15 mouse cellular contexts compared by ENCODE assay signal in the genomic region with DNA sequence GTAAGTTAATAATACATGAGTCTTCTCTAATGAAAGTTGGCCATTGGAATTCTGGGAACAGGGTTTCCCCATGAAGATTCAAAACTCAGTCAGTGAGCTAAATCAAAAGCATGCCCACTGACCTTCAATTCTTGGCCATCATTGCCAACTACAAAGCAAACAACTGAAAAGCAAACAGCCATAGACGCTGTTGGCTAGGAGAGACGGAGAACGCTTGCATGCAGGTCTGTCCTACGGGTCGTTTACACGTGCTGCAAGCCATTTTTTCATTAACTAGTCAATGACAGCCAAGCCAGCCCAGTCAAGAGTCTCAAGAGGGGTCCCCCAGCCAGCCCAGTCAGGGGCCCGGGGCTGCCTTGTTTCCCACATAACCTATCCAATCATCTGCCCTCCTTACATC. TPM values are rescaled to one million over a fixed set of nuclear protein-coding genes. Genes with fewer than 3 reads are reported as not detected.
DNase-seq lines count a peak whose midpoint lies in the region; ATAC-seq and TF ChIP-seq lines count a peak whose summit lies in the region.
"Had no signal": no experiment of that assay in that cellular context is flagged by ENCODE, and none has a peak within 500 bp of the region (broad histone marks: within the 10 kb centered on the region; RNA-seq: fewer than 3 reads in every experiment).

No protein-coding gene starts in this region.

- intact Hi-C loops in heart, postnatal 25 days (cut with DNase I), result no loop called here

- H3K9me3 ChIP-seq in embryonic facial prominence, embryonic 14.5 days (ENCODE audit: control insufficient read depth, low read length), result peaks cover 4% of the 10 kb centered on the region
- peaks cover 3% of the 10 kb centered on the region; the same call in 1 of the 2 replicates for H3K9me3 ChIP-seq in embryonic facial prominence, embryonic 10.5 days
- peaks cover 2% of the 10 kb centered on the region for H3K9me3 ChIP-seq in heart, embryonic 16.5 days (replicated peaks; ENCODE audit: control insufficient read depth, low read length)
- no peaks in the 10 kb centered on the region for H3K9me3 ChIP-seq in liver, postnatal 0 days (ENCODE audit: low read length)
- H3K9me3 ChIP-seq in liver, embryonic 11.5 days (ENCODE audit: control insufficient read depth, low read length), result no peaks in the 10 kb centered on the region
- no peaks in the 10 kb centered on the region for H3K9me3 ChIP-seq in embryonic facial prominence, embryonic 15.5 days (replicated peaks)
- H3K9me3 ChIP-seq: liver, embryonic 12.5 days had no signal

- H3K36me3 ChIP-seq in embryonic facial prominence, embryonic 14.5 days (ENCODE audit: control insufficient read depth, insufficient read depth, low read length), result no peaks in the 10 kb centered on the region
- H3K36me3 ChIP-seq in embryonic facial prominence, embryonic 10.5 days (replicated peaks), result no peaks in the 10 kb centered on the region
- no peaks in the 10 kb centered on the region for H3K36me3 ChIP-seq in heart, embryonic 16.5 days (ENCODE audit: control insufficient read depth, insufficient read depth)
- H3K36me3 ChIP-seq in liver, postnatal 0 days (replicated peaks; ENCODE audit: insufficient read depth, low read length), result no peaks in the 10 kb centered on the region
- no peaks in the 10 kb centered on the region for H3K36me3 ChIP-seq in liver, embryonic 11.5 days (ENCODE audit: control insufficient read depth, insufficient read depth, low read length)
- H3K36me3 ChIP-seq in embryonic facial prominence, embryonic 15.5 days, result no peaks in the 10 kb centered on the region
- H3K36me3 ChIP-seq: forebrain, embryonic 12.5 days; hindbrain, embryonic 13.5 days; liver, embryonic 12.5 days had no signal

- no peak for DNase-seq in embryonic facial prominence, embryonic 14.5 days (ENCODE audit: low spot score)
- DNase-seq in embryonic facial prominence, embryonic 10.5 days (ENCODE audit: low spot score), result no peak
- DNase-seq in heart, postnatal 25 days (ENCODE audit: low spot score), result no peak
- DNase-seq in liver, postnatal 0 days, result peak; percentile 21
- DNase-seq in liver, embryonic 11.5 days (ENCODE audit: low spot score), result no peak
- DNase-seq in thymus, postnatal 10 days (ENCODE audit: low spot score in 2 of 2), result no peak
- DNase-seq: cerebellum, adult 9-10 months; layer of hippocampus, postnatal 36 days had no signal

- H3K4me1 ChIP-seq in embryonic facial prominence, embryonic 14.5 days (ENCODE audit: control insufficient read depth, insufficient read depth, low read length), result peaks cover 18% of the 10 kb centered on the region
- peaks cover 24% of the 10 kb centered on the region for H3K4me1 ChIP-seq in embryonic facial prominence, embryonic 10.5 days
- H3K4me1 ChIP-seq in heart, embryonic 16.5 days (ENCODE audit: control insufficient read depth, insufficient read depth, low read length), result peaks cover 28% of the 10 kb centered on the region
- peaks cover 6% of the 10 kb centered on the region; the same call in 1 of the 2 replicates for H3K4me1 ChIP-seq in liver, postnatal 0 days (ENCODE audit: insufficient read depth)
- 0 out of 2 replicates have a peak, but pooled peaks cover 3% of the 10 kb centered on the region for H3K4me1 ChIP-seq in liver, embryonic 11.5 days (replicated peaks; ENCODE audit: control insufficient read depth, insufficient read depth, low read length)
- peaks cover 18% of the 10 kb centered on the region for H3K4me1 ChIP-seq in embryonic facial prominence, embryonic 15.5 days
- H3K4me1 ChIP-seq: forebrain, embryonic 12.5 days had no signal

- TF ChIP-seq CTCF in liver, postnatal 0 days (IDR thresholded peaks at IDR 0.05; ENCODE audit: low read depth), result no peak

- no peak overlapping the region for H3K4me2 ChIP-seq in embryonic facial prominence, embryonic 14.5 days (ENCODE audit: low read depth, low read length)
- no peak overlapping the region; the same call in 1 of the 2 replicates for H3K4me2 ChIP-seq in heart, embryonic 16.5 days (ENCODE audit: low read depth, low read length)
- peak overlapping the region; percentile 11; the same call in 1 of the 2 replicates for H3K4me2 ChIP-seq in liver, postnatal 0 days (ENCODE audit: low read depth, low read length)
- no peak overlapping the region for H3K4me2 ChIP-seq in liver, embryonic 11.5 days
- no peak overlapping the region for H3K4me2 ChIP-seq in embryonic facial prominence, embryonic 15.5 days (replicated peaks)
- H3K4me2 ChIP-seq: forebrain, embryonic 12.5 days; hindbrain, embryonic 13.5 days; liver, embryonic 12.5 days had no signal

- H3K27me3 ChIP-seq in embryonic facial prominence, embryonic 14.5 days (replicated peaks; ENCODE audit: control insufficient read depth, insufficient read depth, low read length), result no peaks in the 10 kb centered on the region
- no peaks in the 10 kb centered on the region for H3K27me3 ChIP-seq in embryonic facial prominence, embryonic 10.5 days (replicated peaks; ENCODE audit: low read depth, poor library complexity, severe bottlenecking)
- H3K27me3 ChIP-seq in heart, embryonic 16.5 days (ENCODE audit: control insufficient read depth, insufficient read depth, low read length), result no peaks in the 10 kb centered on the region
- no peaks in the 10 kb centered on the region for H3K27me3 ChIP-seq in liver, postnatal 0 days (ENCODE audit: insufficient read depth, low read length)
- no peaks in the 10 kb centered on the region for H3K27me3 ChIP-seq in liver, embryonic 11.5 days (replicated peaks; ENCODE audit: control insufficient read depth, insufficient read depth, low read length)
- no peaks in the 10 kb centered on the region for H3K27me3 ChIP-seq in embryonic facial prominence, embryonic 15.5 days
- H3K27me3 ChIP-seq: forebrain, embryonic 12.5 days; hindbrain, embryonic 13.5 days; liver, embryonic 12.5 days had no signal

- 75% methylated on average over 7 of the region's 7 CpGs for WGBS in embryonic facial prominence, embryonic 14.5 days
- 86% methylated on average over 7 of the region's 7 CpGs for WGBS in embryonic facial prominence, embryonic 10.5 days
- WGBS in heart, embryonic 16.5 days, result 68% methylated on average over 7 of the region's 7 CpGs
- WGBS in liver, postnatal 0 days (ENCODE audit: insufficient replicate concordance), result 51% methylated on average over 7 of the region's 7 CpGs
- WGBS in liver, embryonic 11.5 days, result 74% methylated on average over 7 of the region's 7 CpGs
- WGBS in embryonic facial prominence, embryonic 15.5 days, result 84% methylated on average over 7 of the region's 7 CpGs

- no peak overlapping the region for H3K4me3 ChIP-seq in embryonic facial prominence, embryonic 14.5 days (ENCODE audit: low read depth, low read length)
- no peak overlapping the region for H3K4me3 ChIP-seq in embryonic facial prominence, embryonic 10.5 days
- no peak overlapping the region for H3K4me3 ChIP-seq in heart, embryonic 16.5 days (ENCODE audit: low read length)
- H3K4me3 ChIP-seq in liver, postnatal 0 days (ENCODE audit: low read depth, low read length), result no peak overlapping the region
- H3K4me3 ChIP-seq in liver, embryonic 11.5 days (ENCODE audit: low read depth, low read length), result no peak overlapping the region
- no peak overlapping the region for H3K4me3 ChIP-seq in embryonic facial prominence, embryonic 15.5 days (replicated peaks)
- H3K4me3 ChIP-seq: forebrain, embryonic 12.5 days; hindbrain, embryonic 13.5 days; liver, embryonic 12.5 days had no signal

- H3K9ac ChIP-seq in embryonic facial prominence, embryonic 14.5 days (ENCODE audit: low read depth, low read length), result no peak overlapping the region
- H3K9ac ChIP-seq in heart, embryonic 16.5 days (ENCODE audit: low read length), result no peak overlapping the region
- H3K9ac ChIP-seq in liver, postnatal 0 days (replicated peaks), result no peak overlapping the region
- no peak overlapping the region for H3K9ac ChIP-seq in liver, embryonic 11.5 days (ENCODE audit: low read depth, low read length)
- H3K9ac ChIP-seq in embryonic facial prominence, embryonic 15.5 days, result no peak overlapping the region
- H3K9ac ChIP-seq: forebrain, embryonic 12.5 days; hindbrain, embryonic 13.5 days; liver, embryonic 12.5 days had no signal

- TF ChIP-seq EP300 in liver, postnatal 0 days (IDR thresholded peaks at IDR 0.05; ENCODE audit: low read depth), result no peak

- H3K27ac ChIP-seq in embryonic facial prominence, embryonic 14.5 days (replicated peaks; ENCODE audit: low read depth, low read length), result peak overlapping the region; percentile 70; the same call in 1 of the 2 replicates
- no peak overlapping the region for H3K27ac ChIP-seq in embryonic facial prominence, embryonic 10.5 days (replicated peaks)
- H3K27ac ChIP-seq in heart, embryonic 16.5 days (ENCODE audit: low read length), result peak overlapping the region; percentile 85
- H3K27ac ChIP-seq in liver, postnatal 0 days (ENCODE audit: low read depth), result peak overlapping the region; percentile 59
- no peak overlapping the region for H3K27ac ChIP-seq in liver, embryonic 11.5 days (ENCODE audit: low read depth, low read length)
- peak overlapping the region; percentile 63; the same call in 1 of the 2 replicates for H3K27ac ChIP-seq in embryonic facial prominence, embryonic 15.5 days (replicated peaks)
- H3K27ac ChIP-seq: forebrain, embryonic 12.5 days; hindbrain, embryonic 13.5 days; kidney, postnatal 0 days had no signal

- ATAC-seq in embryonic facial prominence, embryonic 14.5 days (ENCODE audit: low read depth), result no peak
- ATAC-seq in heart, embryonic 16.5 days (replicated peaks; ENCODE audit: extremely low read depth, insufficient read depth, low FRiP score), result peak; percentile 10; the same call in 1 of the 2 replicates
- peak; percentile 80 for ATAC-seq in liver, postnatal 0 days
- no peak for ATAC-seq in liver, embryonic 11.5 days (replicated peaks; ENCODE audit: low FRiP score)
- ATAC-seq in embryonic facial prominence, embryonic 15.5 days (ENCODE audit: insufficient number of reproducible peaks, low FRiP score, low TSS enrichment, low read depth), result no peak
- ATAC-seq: liver, embryonic 12.5 days had no signal

RNA-seq across cellular contexts. Expression of gene Ppp1r3c, which starts 31.7 kb away (rescaled TPM):
- 20.9 and 23.7 TPM in 2 replicates for polyA plus RNA-seq in embryonic facial prominence, embryonic 14.5 days (2014; fragmentation: Nextera tagmentation; extraction: Ambion mirVana)
- 1.8 and 2.2 TPM in 2 replicates for polyA plus RNA-seq in embryonic facial prominence, embryonic 10.5 days (2016; fragmentation: Nextera tagmentation; extraction: Ambion mirVana)
- polyA plus RNA-seq in heart, embryonic 16.5 days (2015; fragmentation: Nextera tagmentation; extraction: Ambion mirVana), result 105 and 117 TPM in 2 replicates
- total RNA-seq in heart, postnatal 25 days (2021), result 100 to 1,000 TPM in 1 of 2 experiments, 10 to 100 TPM in 1; 94.9 to 102 TPM
- polyA plus RNA-seq in liver, postnatal 0 days (2015; fragmentation: Nextera tagmentation; extraction: Ambion mirVana), result 11.3 and 12.0 TPM in 2 replicates
- polyA plus RNA-seq in liver, embryonic 11.5 days (2014; fragmentation: Nextera tagmentation; extraction: Ambion mirVana), result 2.1 and 2.9 TPM in 2 replicates
- polyA plus RNA-seq in embryonic facial prominence, embryonic 15.5 days (2015; fragmentation: Nextera tagmentation; extraction: Ambion mirVana), result 16.6 TPM in 2 replicates
- total RNA-seq: megakaryocyte, adult 5-6 weeks had no signal

Comparison
In these comparisons a context has a peak if more than half of its experiments do, and no peak if none do; other contexts are left out.
1. ATAC-seq: peak in heart, embryonic 16.5 days (single experiment) and liver, postnatal 0 days (single experiment); none in embryonic facial prominence, embryonic 14.5 days (single experiment), liver, embryonic 11.5 days (single experiment) and embryonic facial prominence, embryonic 15.5 days (single experiment).
2. H3K27ac ChIP-seq: peak in embryonic facial prominence, embryonic 14.5 days (single experiment), heart, embryonic 16.5 days (single experiment), liver, postnatal 0 days (single experiment) and embryonic facial prominence, embryonic 15.5 days (single experiment); none in embryonic facial prominence, embryonic 10.5 days (single experiment) and liver, embryonic 11.5 days (single experiment).